Mouse (Mus musculus) urinary bladder, postnatal 25 days (tissue): ENCODE measurements around the gene Zfp28.

Source experiments
- DNase-seq: peaks from one replicate; pipeline ENCODE4 v3.0.0; 2022; ENCODE audit warnings: low spot score

Zfp28 gene

GRCm38 (mm10) chr7:6410043-6410442, 26.9 kb downstream of the Zfp28 start, which contains the start of gene Gm20715:
Gene Gm20715 (plus strand): TSS chr7:6410277.
- DNase-seq, result peak; percentile 97

GRCm38 (mm10) chr7:6414626-6415441, 31.7 kb downstream of the Zfp28 start:
- no peak for DNase-seq

GRCm38 (mm10) chr7:6415442-6415787, 32.3 kb downstream of the Zfp28 start:
- DNase-seq, result no peak

GRCm38 (mm10) chr7:6419894-6420293, 36.8 kb downstream of the Zfp28 start:
- no peak for DNase-seq

- no peak for DNase-seq
Observed at GRCm38 (mm10) chr7:6429381-6429780, 46.3 kb downstream of the Zfp28 start.

GRCm38 (mm10) chr7:6430342-6430741, 47.2 kb downstream of the Zfp28 start:
- peak; percentile 11 for DNase-seq

GRCm38 (mm10) chr7:6438388-6438787, 55.3 kb downstream of the Zfp28 start, which contains the start of gene Olfr1344:
Gene Olfr1344 (plus strand): TSS chr7:6438688.
- DNase-seq, result no peak

GRCm38 (mm10) chr7:6441173-6441572, 58.1 kb downstream of the Zfp28 start:
- DNase-seq, result no peak
